Mouse (Mus musculus): Measurements from ENCODE around the gene Arfip2. TPM values are rescaled to one million over a fixed set of nuclear protein-coding genes. Genes with fewer than 3 reads are reported as not detected.

Gene Arfip2
- polyA plus RNA-seq, 1 experiment, result 103 TPM

DNA sequence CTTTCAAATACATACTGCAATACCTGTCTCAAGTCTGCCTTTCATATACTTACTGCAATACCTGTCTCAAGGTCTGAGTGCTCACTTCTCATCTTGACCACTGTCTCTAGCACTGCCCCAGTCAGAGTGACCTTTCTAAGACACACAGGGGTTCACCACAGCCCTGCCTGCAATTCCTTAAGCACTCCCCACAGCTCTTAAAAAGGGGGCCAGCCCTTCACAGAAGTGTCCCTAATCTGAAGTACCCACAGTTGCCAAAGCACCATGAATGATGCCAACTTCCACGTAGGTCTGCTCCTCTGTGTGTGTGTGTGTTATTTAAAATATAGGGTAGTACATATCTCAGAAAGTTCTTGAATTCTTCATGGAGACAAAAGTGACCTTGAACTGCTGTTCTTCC lies 28.4 kb downstream of the Arfip2 start:
- no peak for DNase-seq (ENCODE audit: low read depth)
- TF ChIP-seq POLR2A (IDR thresholded peaks at IDR 0.05; ENCODE audit: borderline replicate concordance, extremely low read depth, insufficient read depth, insufficient read length, poor library complexity, severe bottlenecking) (no peak), CTCF (IDR thresholded peaks at IDR 0.05; ENCODE audit: borderline replicate concordance, extremely low read depth, insufficient read depth, insufficient read length) (no peak)

DNA sequence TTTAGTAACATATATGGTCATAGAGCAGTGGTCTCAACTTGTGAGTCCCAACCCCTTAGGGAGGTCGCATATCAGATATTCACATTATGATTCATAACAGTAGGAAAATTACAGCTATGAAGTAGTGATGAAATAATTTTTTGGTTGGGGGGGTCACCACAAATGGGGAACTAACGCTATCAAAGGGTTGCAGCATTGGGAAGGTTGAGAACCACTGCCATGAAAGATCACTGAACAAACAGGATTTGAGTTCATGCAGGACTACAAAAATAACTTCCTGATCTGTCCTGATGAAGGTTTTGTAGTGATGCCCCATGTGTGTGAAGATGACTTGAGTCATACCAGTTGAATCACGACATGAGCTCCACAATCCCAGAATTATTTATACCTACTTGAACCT lies 31.7 kb downstream of the Arfip2 start:
- TF ChIP-seq POLR2A (IDR thresholded peaks at IDR 0.05; ENCODE audit: borderline replicate concordance, extremely low read depth, insufficient read depth, insufficient read length, poor library complexity, severe bottlenecking), result no peak
- no peak for TF ChIP-seq CTCF (IDR thresholded peaks at IDR 0.05; ENCODE audit: borderline replicate concordance, extremely low read depth, insufficient read depth, insufficient read length)
- DNase-seq (ENCODE audit: low read depth), result no peak

DNA sequence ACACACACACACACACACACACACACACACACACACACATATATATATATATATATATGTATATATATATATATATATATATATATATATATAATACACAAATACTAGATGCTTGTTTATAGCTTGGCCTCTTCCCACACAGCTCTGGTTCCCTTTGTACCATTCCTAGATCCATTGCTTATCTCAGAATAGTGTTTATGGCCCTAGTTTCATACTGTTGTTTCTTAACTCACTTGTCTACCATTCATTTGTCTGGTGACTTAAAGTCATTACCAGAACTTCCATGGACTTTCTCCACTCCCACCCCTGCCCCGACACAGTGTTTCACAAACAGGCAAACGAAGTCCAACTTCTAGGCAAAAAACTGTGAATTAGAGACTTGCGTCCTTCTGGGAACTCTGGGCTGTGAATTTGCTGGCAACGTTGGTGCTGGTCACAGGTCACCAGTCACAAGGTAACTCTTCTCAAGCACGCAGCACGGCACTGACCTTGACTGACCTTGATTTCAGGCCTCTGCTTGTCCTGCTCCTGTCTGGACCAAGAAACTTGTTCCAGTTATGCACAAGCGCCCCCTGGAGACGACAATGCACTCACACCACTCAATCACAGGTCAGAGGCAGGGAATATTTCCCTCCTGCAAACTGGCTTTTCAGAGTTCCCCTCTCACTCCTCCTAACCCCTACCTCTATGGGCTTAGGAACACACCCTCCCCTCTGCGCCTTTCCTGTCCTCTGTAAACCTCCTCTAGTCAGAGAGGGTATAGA lies 37.2 kb downstream of the Arfip2 start:
- TF ChIP-seq CTCF (IDR thresholded peaks at IDR 0.05; ENCODE audit: borderline replicate concordance, extremely low read depth, insufficient read depth, insufficient read length), result peak; percentile 75
- no peak for TF ChIP-seq POLR2A (IDR thresholded peaks at IDR 0.05; ENCODE audit: borderline replicate concordance, extremely low read depth, insufficient read depth, insufficient read length, poor library complexity, severe bottlenecking)
- DNase-seq (ENCODE audit: low read depth), result peak; percentile 74

DNA sequence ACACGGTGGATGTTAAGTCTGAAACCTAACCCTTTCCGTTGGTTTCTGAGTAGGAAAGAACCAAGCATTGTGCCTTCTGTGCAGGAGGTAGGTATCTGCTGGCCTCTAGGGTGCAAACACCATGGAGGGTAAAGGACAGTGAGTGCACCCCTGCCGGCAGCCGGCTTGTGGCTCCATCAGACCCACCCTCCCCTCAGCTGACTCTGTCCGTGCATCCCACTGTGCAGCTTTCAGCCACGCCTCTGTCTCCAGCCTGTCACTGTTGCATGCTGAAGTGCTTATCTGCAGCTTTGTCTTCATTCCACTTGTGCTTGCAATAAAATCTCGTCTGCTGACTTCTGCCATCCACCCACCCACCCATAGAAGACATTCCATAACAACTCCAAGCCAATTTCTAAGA lies 50.1 kb downstream of the Arfip2 start:
- no peak for DNase-seq (ENCODE audit: low read depth)
- TF ChIP-seq POLR2A (IDR thresholded peaks at IDR 0.05; ENCODE audit: borderline replicate concordance, extremely low read depth, insufficient read depth, insufficient read length, poor library complexity, severe bottlenecking) (no peak), CTCF (IDR thresholded peaks at IDR 0.05; ENCODE audit: borderline replicate concordance, extremely low read depth, insufficient read depth, insufficient read length) (no peak)

DNA sequence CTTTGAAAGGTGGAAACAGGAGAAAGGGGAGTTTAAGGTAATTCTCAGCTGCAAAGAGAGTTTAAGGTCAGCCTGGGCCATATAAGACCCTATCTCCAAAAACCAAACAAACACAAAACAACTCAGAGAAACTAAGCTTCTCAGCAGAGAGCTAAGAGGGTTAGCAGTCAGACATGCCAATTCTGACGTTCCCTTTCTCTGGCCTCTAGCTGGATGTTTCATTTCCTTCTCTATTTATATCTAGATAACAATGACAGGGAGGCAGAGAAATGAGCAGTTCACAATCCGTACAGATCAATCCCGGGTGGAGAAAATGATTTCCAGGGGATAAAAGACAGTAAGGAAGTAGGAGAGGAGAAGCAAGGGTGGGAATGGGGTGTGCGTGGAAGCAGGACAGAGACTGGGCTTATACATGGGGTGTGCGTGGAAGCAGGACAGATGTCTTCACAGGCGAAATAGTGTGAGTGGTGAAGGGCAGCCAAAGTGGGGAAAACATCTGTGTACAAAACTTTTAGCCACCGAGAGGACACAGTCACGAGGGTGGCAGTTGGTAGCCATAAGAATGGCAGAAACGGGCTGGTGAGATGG lies 51.8 kb downstream of the Arfip2 start:
- no peak for DNase-seq (ENCODE audit: low read depth)
- TF ChIP-seq CTCF (IDR thresholded peaks at IDR 0.05; ENCODE audit: borderline replicate concordance, extremely low read depth, insufficient read depth, insufficient read length) (no peak), POLR2A (IDR thresholded peaks at IDR 0.05; ENCODE audit: borderline replicate concordance, extremely low read depth, insufficient read depth, insufficient read length, poor library complexity, severe bottlenecking) (no peak)

Other genes with a start within 250 kb of the Arfip2 start
- 41.6 and 50.0 TPM in 2 replicates for gene Fam160a2, start 240.4 kb downstream of the Arfip2 start, polyA plus RNA-seq (2012; rRNA removed)
- gene Cnga4, start 235.8 kb downstream of the Arfip2 start, polyA plus RNA-seq (2012; rRNA removed), result 0.37 TPM in 2 replicates
- 2.1 and 3.0 TPM in 2 replicates for gene Cckbr, start 214.7 kb downstream of the Arfip2 start, polyA plus RNA-seq (2012; rRNA removed)
- gene Cavin3, start 158.1 kb downstream of the Arfip2 start, polyA plus RNA-seq (2012; rRNA removed), result 20.9 and 22.7 TPM in 2 replicates
- 51.2 and 59.6 TPM in 2 replicates for gene Smpd1, start 86.1 kb downstream of the Arfip2 start, polyA plus RNA-seq (2012; rRNA removed)
- gene Apbb1, start 58.8 kb downstream of the Arfip2 start, polyA plus RNA-seq (2012; rRNA removed), result 304 and 347 TPM in 2 replicates
- gene Hpx, start 40.3 kb downstream of the Arfip2 start, polyA plus RNA-seq (2012; rRNA removed), result 0.45 and 0.74 TPM in 2 replicates
- gene Trim3, start 6.8 kb downstream of the Arfip2 start, polyA plus RNA-seq (2012; rRNA removed), result 96.5 and 127 TPM in 2 replicates
- 101 and 145 TPM in 2 replicates for gene Timm10b, start 360 bp downstream of the Arfip2 start, polyA plus RNA-seq (2012; rRNA removed)
- 73.1 and 134 TPM in 2 replicates for gene Gm45799, start 136 bp upstream of the Arfip2 start, polyA plus RNA-seq (2012; rRNA removed)
- 6.3 and 7.0 TPM in 2 replicates for gene Dnhd1, start 10.4 kb upstream of the Arfip2 start, polyA plus RNA-seq (2012; rRNA removed)
- gene Ilk, start 96.2 kb upstream of the Arfip2 start, polyA plus RNA-seq (2012; rRNA removed), result 175 and 199 TPM in 2 replicates
- gene Rrp8, start 97.0 kb upstream of the Arfip2 start, polyA plus RNA-seq (2012; rRNA removed), result 15.7 and 17.8 TPM in 2 replicates
- gene Taf10, start 103.9 kb upstream of the Arfip2 start, polyA plus RNA-seq (2012; rRNA removed), result 204 and 302 TPM in 2 replicates
- 42.8 and 48.1 TPM in 2 replicates for gene Tpp1, start 111.8 kb upstream of the Arfip2 start, polyA plus RNA-seq (2012; rRNA removed)
- gene Dchs1, start 147.2 kb upstream of the Arfip2 start, polyA plus RNA-seq (2012; rRNA removed), result 68.6 and 87.4 TPM in 2 replicates
- 165 and 185 TPM in 2 replicates for gene Mrpl17, start 170.7 kb upstream of the Arfip2 start, polyA plus RNA-seq (2012; rRNA removed)

Measured in brain, embryonic 14.5 days (tissue).